Mouse (Mus musculus) MEL (cell line): ENCODE measurements at regions not wholly inside any gene's neighbourhood (a gene's known extent, or its start where the extent isn't known, plus 50 kb on each side); places are given as distances from the start of the nearest gene placed in this dataset.

Experiments used
- CHD1 ChIP-seq: IDR thresholded peaks from 2 replicates; pipeline ENCODE4 v1.6.1; 2012; ENCODE audit warnings: low read depth, mild to moderate bottlenecking, inconsistent platforms, low read length, improper control_type of control experiment
- CTCF ChIP-seq, 3 experiments: IDR thresholded peaks in 2 of 3; conservative IDR thresholded peaks in 1 of 3; 2 replicates each; pipeline ENCODE4 v1.5.1; 2011 to 2012; ENCODE audit warnings: low read length in 3 of 3, low read depth in 2 of 3, mild to moderate bottlenecking in 2 of 3, improper control_type of control experiment in 1 of 3, inconsistent platforms in 1 of 3, mixed read lengths in 1 of 3, moderate library complexity in 1 of 3; ENCODE audit not compliant: control insufficient read depth in 1 of 3, insufficient read depth in 1 of 3, poor library complexity in 1 of 3, severe bottlenecking in 1 of 3
- E2F4 ChIP-seq: IDR thresholded peaks from 2 replicates; pipeline ENCODE4 v1.6.1; 2011; ENCODE audit warnings: low read depth, low read length, improper control_type of control experiment, borderline replicate concordance
- EP300 ChIP-seq, 2 experiments: IDR thresholded peaks; 2 replicates each; pipeline ENCODE4 v1.6.1; 2011; ENCODE audit warnings: improper control_type of control experiment in 2 of 2, low read length in 2 of 2, low read depth in 1 of 2, mild to moderate bottlenecking in 1 of 2
- HCFC1 ChIP-seq: IDR thresholded peaks from 2 replicates; pipeline ENCODE4 v1.6.1; 2012; ENCODE audit warnings: low read depth, mild to moderate bottlenecking, inconsistent platforms, low read length, improper control_type of control experiment, moderate library complexity
- UBTF ChIP-seq: IDR thresholded peaks from 2 replicates; pipeline ENCODE4 v1.6.1; 2012; ENCODE audit warnings: low read depth, mild to moderate bottlenecking, inconsistent platforms, low read length, improper control_type of control experiment, moderate library complexity, borderline replicate concordance; ENCODE audit not compliant: insufficient read depth
- USF1 ChIP-seq: IDR thresholded peaks from 2 replicates; pipeline ENCODE4 v1.6.1; 2014; ENCODE audit warnings: low read depth, mild to moderate bottlenecking, inconsistent platforms, low read length, improper control_type of control experiment, moderate library complexity

GRCm38 (mm10) chr12:96311137-96311536, 619.1 kb downstream of the Flrt2 start:
- TF ChIP-seq EP300 (IDR thresholded peaks at IDR 0.05; ENCODE audit: low read depth in 1 of 2, low read length in 2 of 2) (no peak), USF1 (no peak), CHD1 (no peak), HCFC1 (no peak), UBTF (no peak), E2F4 (no peak), CTCF (IDR thresholded peaks at IDR 0.05 in 2 of 3, conservative IDR thresholded peaks at IDR 0.05 in 1 of 3; ENCODE audit: control insufficient read depth in 1 of 3, insufficient read depth in 1 of 3, low read depth in 2 of 3, low read length in 3 of 3, poor library complexity in 1 of 3, severe bottlenecking in 1 of 3) (peak; percentile 30 to 62 (median 50); a peak in 5 of 6 replicates)
